Mouse (Mus musculus): ENCODE measurements around the gene Fkbp2. TPM values are rescaled to one million over a fixed set of nuclear protein-coding genes. Genes with fewer than 3 reads are reported as not detected.

Gene Fkbp2
- polyA plus RNA-seq, 1 experiment from 2014 or later: 93.0 TPM

GRCm38 (mm10) chr19:6987061-6987903, 7.0 kb upstream of the Fkbp2 start, which contains the start of gene Vegfb:
Gene Vegfb (minus strand): TSS chr19:6987651.
- Histone ChIP-seq H3K4me2 (replicated peaks) (peak within 1 kb of the TSS; percentile 97), H3K9ac (peak within 1 kb of the TSS; percentile 93), H3K27ac (peak within 1 kb of the TSS; percentile 46; the same call in 1 of the 2 replicates), H3K4me3 (peak within 1 kb of the TSS; percentile 83), H3K4me1 (peaks cover 30% of the 10 kb centered on the region), H3K36me3 (peaks cover 24% of the 10 kb centered on the region), H3K9me3 (no peaks in the 10 kb centered on the region), H3K27me3 (replicated peaks) (no peaks in the 10 kb centered on the region)
- WGBS: 1% methylated on average over 82 of the region's 85 CpGs
- ATAC-seq (ENCODE audit: low FRiP score, low read depth): peak; percentile 54

GRCm38 (mm10) chr19:6985951-6986708, 5.8 kb upstream of the Fkbp2 start:
- no peak for ATAC-seq (ENCODE audit: low FRiP score, low read depth)
- Histone ChIP-seq H3K4me2 (replicated peaks) (peak overlapping the region; percentile 97), H3K27me3 (replicated peaks) (no peaks in the 10 kb centered on the region), H3K4me3 (peak overlapping the region; percentile 83), H3K9me3 (no peaks in the 10 kb centered on the region), H3K36me3 (peaks cover 25% of the 10 kb centered on the region), H3K27ac (no peak overlapping the region), H3K4me1 (peaks cover 26% of the 10 kb centered on the region), H3K9ac (0 out of 2 replicates have a peak overlapping the region, but pooled peaks have one; percentile 93)
- 85% methylated on average over 10 of the region's 10 CpGs for WGBS

- Histone ChIP-seq H3K27me3 (replicated peaks) (no peaks in the 10 kb centered on the region), H3K4me1 (peaks cover 31% of the 10 kb centered on the region), H3K9me3 (no peaks in the 10 kb centered on the region), H3K36me3 (peaks cover 25% of the 10 kb centered on the region), H3K4me3 (no peak overlapping the region), H3K9ac (no peak overlapping the region), H3K4me2 (replicated peaks) (no peak overlapping the region), H3K27ac (no peak overlapping the region)
- no peak for ATAC-seq (ENCODE audit: low FRiP score, low read depth)
- WGBS: 81% methylated on average over 19 of the region's 19 CpGs
These were observed 5.0 kb upstream of the Fkbp2 start for GRCm38 (mm10) chr19:6985300-6985699.

DNA sequence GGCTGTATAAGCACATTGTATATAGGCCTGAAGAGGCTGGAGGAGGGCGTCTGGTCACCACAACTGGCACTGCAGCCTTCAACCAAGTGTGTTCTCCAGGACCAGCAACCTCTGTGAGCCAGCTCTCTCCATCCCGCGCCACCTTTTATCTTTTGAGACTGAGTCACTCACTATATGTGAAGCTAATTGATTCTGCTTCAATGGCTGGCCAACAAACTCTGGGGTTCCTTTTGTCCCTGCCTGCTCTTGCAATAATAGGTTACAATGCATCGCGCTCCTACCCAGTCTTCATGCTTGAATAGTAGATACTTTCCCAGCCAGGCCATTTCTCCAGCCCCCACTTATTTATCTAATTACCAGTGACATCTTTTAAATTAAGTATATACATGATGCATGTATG, 3.3 kb upstream of the Fkbp2 start:
- 49% methylated on average over 5 of the region's 5 CpGs for WGBS
- H3K27me3 ChIP-seq (replicated peaks): no peaks in the 10 kb centered on the region

GRCm38 (mm10) chr19:6981465-6981864, 1.2 kb upstream of the Fkbp2 start:
- Histone ChIP-seq H3K4me3 (no peak overlapping the region), H3K4me2 (replicated peaks) (peak overlapping the region; percentile 77)

More for the DNA sequence above, 3.3 kb upstream of the Fkbp2 start:
- Histone ChIP-seq H3K27ac (no peak overlapping the region), H3K36me3 (peaks cover 25% of the 10 kb centered on the region), H3K4me1 (peaks cover 42% of the 10 kb centered on the region), H3K4me2 (replicated peaks) (no peak overlapping the region), H3K4me3 (no peak overlapping the region), H3K9ac (no peak overlapping the region), H3K9me3 (no peaks in the 10 kb centered on the region)
- ATAC-seq (ENCODE audit: low FRiP score, low read depth): no peak

GRCm38 (mm10) chr19:6979486-6980380, 568 bp downstream of the Fkbp2 start:
- WGBS: under 1% methylated on average over 59 of the region's 59 CpGs
- peak; percentile 83 for ATAC-seq (ENCODE audit: low FRiP score, low read depth)
- no peaks in the 10 kb centered on the region for H3K9me3 ChIP-seq
- H3K27me3 ChIP-seq (replicated peaks): no peaks in the 10 kb centered on the region
- peaks cover 37% of the 10 kb centered on the region for H3K36me3 ChIP-seq
- peaks cover 47% of the 10 kb centered on the region for H3K4me1 ChIP-seq
- peak overlapping the region; percentile 69 for H3K4me3 ChIP-seq
- H3K4me2 ChIP-seq (replicated peaks): peak overlapping the region; percentile 77
- peak overlapping the region; percentile 81 for H3K9ac ChIP-seq
- H3K27ac ChIP-seq: peak overlapping the region; percentile 75

More at GRCm38 (mm10) chr19:6981465-6981864, 1.2 kb upstream of the Fkbp2 start:
- Histone ChIP-seq H3K36me3 (peaks cover 44% of the 10 kb centered on the region), H3K9me3 (no peaks in the 10 kb centered on the region), H3K9ac (no peak overlapping the region), H3K4me1 (peaks cover 44% of the 10 kb centered on the region), H3K27ac (no peak overlapping the region), H3K27me3 (replicated peaks) (no peaks in the 10 kb centered on the region)
- 90% methylated on average over 4 of the region's 4 CpGs for WGBS
- no peak for ATAC-seq (ENCODE audit: low FRiP score, low read depth)

- no peaks in the 10 kb centered on the region for H3K9me3 ChIP-seq
- 14% methylated on average over 11 of the region's 11 CpGs for WGBS
- peak overlapping the region; percentile 81 for H3K9ac ChIP-seq
- H3K4me1 ChIP-seq: peaks cover 49% of the 10 kb centered on the region
- peak overlapping the region; percentile 77 for H3K4me2 ChIP-seq (replicated peaks)
- no peaks in the 10 kb centered on the region for H3K27me3 ChIP-seq (replicated peaks)
- H3K36me3 ChIP-seq: peaks cover 35% of the 10 kb centered on the region
- ATAC-seq (ENCODE audit: low FRiP score, low read depth): no peak
- H3K27ac ChIP-seq: peak overlapping the region; percentile 75; the same call in 1 of the 2 replicates
- H3K4me3 ChIP-seq: peak overlapping the region; percentile 69
These were observed 1.3 kb downstream of the Fkbp2 start for GRCm38 (mm10) chr19:6979001-6979479.

- ATAC-seq (ENCODE audit: low FRiP score, low read depth): no peak
- no peaks in the 10 kb centered on the region for H3K9me3 ChIP-seq
- H3K36me3 ChIP-seq: peaks cover 31% of the 10 kb centered on the region
- H3K4me3 ChIP-seq: peak overlapping the region; percentile 69
- peak overlapping the region; percentile 81 for H3K9ac ChIP-seq
- H3K4me1 ChIP-seq: peaks cover 53% of the 10 kb centered on the region
- H3K4me2 ChIP-seq (replicated peaks): peak overlapping the region; percentile 77
- 0 out of 2 replicates have a peak overlapping the region, but pooled peaks have one; percentile 75 for H3K27ac ChIP-seq
- 57% methylated on average over 3 of the region's 3 CpGs for WGBS
- H3K27me3 ChIP-seq (replicated peaks): no peaks in the 10 kb centered on the region
These were observed 1.7 kb downstream of the Fkbp2 start for GRCm38 (mm10) chr19:6978639-6978974.

DNA sequence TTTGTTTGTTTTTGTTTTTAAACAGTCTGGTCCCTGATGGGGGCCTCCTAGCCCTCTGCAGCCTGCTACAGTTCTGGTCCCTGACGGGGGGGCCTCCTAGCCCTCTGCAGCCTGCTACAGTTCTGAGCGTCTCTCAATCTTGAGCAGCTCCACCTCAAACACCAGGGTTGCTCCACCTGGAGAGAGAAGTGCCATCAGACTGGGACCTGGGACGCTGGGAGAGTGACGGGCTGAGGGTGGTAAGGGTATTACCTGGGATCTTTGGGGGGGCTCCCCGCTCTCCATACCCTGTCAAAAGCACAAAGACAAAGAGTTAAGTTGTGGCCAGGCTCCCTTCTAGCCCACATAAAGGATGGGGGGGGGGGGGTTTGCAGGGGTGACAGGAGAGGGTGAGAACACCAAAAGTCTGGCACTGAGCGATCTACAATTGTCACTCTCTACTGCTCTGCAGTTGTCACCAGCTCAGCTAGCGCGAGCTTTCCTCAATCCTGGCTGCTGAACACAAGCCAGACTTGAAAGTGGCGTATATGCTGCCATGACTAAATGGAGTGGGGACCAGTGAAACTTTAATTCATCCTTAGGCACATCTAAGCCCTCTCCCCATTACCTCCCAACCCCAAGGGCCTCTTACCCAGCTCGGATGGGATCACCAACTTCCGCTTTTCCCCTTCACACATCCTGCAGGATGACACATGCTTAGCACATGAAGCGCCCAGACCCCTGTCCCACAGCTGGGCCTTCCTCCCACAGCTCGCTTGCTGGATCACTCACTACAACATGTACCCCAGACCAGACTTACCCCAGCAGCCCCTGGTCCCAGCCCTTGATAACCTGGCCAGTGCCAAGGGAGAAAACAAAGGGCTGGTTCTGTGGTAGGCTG, 2.3 kb downstream of the Fkbp2 start:
- ATAC-seq (ENCODE audit: low FRiP score, low read depth): no peak
- 83% methylated on average over 13 of the region's 13 CpGs for WGBS
- no peaks in the 10 kb centered on the region for H3K9me3 ChIP-seq
- no peak overlapping the region for H3K27ac ChIP-seq
- no peaks in the 10 kb centered on the region for H3K27me3 ChIP-seq (replicated peaks)
- H3K4me2 ChIP-seq (replicated peaks): peak overlapping the region; percentile 77
- peak overlapping the region; percentile 5; the same call in 1 of the 2 replicates for H3K4me3 ChIP-seq
- peaks cover 57% of the 10 kb centered on the region for H3K4me1 ChIP-seq
- peak overlapping the region; percentile 40; the same call in 1 of the 2 replicates for H3K9ac ChIP-seq
- peaks cover 27% of the 10 kb centered on the region for H3K36me3 ChIP-seq

GRCm38 (mm10) chr19:6975537-6976521, 4.5 kb downstream of the Fkbp2 start, which contains the start of gene Plcb3:
Gene Plcb3 (minus strand): TSS chr19:6976470.
- ATAC-seq (ENCODE audit: low FRiP score, low read depth): peak; percentile 19; the same call in 1 of the 2 replicates
- Histone ChIP-seq H3K36me3 (peaks cover 19% of the 10 kb centered on the region), H3K27me3 (replicated peaks) (no peaks in the 10 kb centered on the region), H3K27ac (peak within 1 kb of the TSS; percentile 81), H3K4me3 (peak within 1 kb of the TSS; percentile 67), H3K4me2 (replicated peaks) (peak within 1 kb of the TSS; percentile 76), H3K4me1 (peaks cover 56% of the 10 kb centered on the region), H3K9me3 (no peaks in the 10 kb centered on the region), H3K9ac (peak within 1 kb of the TSS; percentile 89)
- WGBS: under 1% methylated on average over 16 of the region's 16 CpGs
